Mouse (Mus musculus) central nervous system, embryonic 11.5 days (tissue): ENCODE measurements around the gene Ubqln3. TPM values are rescaled to one million over a fixed set of nuclear protein-coding genes. Genes with fewer than 3 reads are reported as not detected.

Source experiments
- polyA plus RNA-seq: library from polyadenylated mRNA; depleted of rRNA; stranded (reverse); fragments of >200 nt; gene quantifications from 2 replicates; pipeline ENCODE4 v1.2.3, GENCODE M21; 2012; rRNA removed

Ubqln3 gene
- polyA plus RNA-seq = not detected in 2 replicates

DNA sequence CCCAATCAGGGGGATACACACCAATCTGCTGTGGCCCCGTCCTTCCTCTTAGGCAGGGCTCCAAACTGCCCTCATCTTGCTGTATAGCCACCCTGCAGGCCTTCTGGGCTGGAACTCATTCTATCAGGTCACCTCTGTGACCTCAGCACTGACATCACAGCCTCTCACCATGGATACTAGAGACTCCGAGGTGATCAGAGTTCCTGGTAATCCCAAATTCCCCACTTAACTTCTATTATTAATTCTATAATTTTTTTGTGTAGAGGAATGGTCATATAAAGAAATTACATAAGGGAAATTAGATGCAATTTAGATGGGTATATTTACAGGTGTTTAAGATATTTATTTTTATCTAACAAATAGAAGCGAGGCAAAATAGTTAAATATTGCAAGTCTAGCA, at the start of gene Ubqln3:
Gene Ubqln3, minus strand, starts transcription at position 101 of the 400 bp plus-strand sequence.

DNA sequence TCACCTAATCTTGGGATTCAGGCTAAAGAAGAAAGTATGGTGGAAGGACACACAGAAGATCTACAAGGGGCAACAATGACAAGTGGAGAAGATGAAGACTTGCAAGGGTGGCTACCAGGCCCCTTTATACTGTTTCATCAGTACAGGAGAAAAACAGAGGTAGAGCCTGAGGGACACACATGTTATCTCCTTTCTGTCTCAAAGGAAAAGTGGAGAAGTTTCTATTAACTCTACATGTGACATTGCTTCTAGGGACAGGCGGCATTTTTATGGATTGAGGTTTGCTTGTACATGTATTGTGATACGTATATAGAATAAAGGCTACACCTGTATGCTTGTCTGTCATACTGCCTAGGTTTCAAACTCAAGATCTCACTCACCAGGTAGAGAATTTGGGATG, 40.2 kb upstream of the Ubqln3 start, which contains the start of gene Olfr648:
Gene Olfr648, minus strand, starts transcription at position 101 of the 400 bp plus-strand sequence.

DNA sequence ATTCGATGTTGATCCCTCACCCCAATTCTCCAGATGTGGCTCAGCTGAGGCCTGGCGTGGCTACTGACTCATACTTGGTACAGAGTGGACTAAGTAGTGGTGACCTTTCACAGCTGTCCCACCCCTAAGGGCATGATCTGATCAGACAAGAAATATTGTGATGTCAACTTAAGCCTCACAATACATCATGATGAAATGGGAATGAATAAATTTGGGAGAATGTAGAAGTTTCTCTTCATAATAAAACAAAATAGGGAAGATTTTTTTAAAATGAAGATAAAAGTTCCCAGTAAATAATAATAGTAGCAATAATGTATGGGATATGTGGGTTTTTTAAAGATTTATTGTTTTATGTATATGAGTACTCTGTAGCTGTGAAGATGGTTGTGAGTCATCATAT, 7.4 kb upstream of the Ubqln3 start, which contains the start of gene Ubqlnl:
Gene Ubqlnl, minus strand, starts transcription at position 101 of the 400 bp plus-strand sequence.

DNA sequence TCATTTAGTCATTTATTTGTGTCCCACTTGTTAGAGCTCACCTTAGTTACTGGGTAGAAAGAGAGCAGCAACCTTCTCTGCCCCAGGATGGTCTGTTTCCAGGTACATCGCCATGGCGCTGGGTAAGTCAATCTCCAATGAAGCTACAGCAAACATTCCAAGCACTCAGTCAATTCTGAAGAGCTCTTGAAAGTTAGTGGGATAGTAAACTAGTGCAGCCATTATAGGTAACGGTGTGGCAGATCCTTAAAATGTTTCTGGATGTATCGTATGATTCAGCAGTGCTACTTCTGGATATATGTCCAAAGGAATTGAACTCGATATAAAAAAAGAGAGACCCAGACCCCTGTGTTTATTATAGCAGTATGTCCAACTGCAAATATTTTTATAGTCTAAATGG, 5.8 kb downstream of the Ubqln3 start, which contains the start of gene Olfr643:
Gene Olfr643, minus strand, starts transcription at position 101 of the 400 bp plus-strand sequence.

DNA sequence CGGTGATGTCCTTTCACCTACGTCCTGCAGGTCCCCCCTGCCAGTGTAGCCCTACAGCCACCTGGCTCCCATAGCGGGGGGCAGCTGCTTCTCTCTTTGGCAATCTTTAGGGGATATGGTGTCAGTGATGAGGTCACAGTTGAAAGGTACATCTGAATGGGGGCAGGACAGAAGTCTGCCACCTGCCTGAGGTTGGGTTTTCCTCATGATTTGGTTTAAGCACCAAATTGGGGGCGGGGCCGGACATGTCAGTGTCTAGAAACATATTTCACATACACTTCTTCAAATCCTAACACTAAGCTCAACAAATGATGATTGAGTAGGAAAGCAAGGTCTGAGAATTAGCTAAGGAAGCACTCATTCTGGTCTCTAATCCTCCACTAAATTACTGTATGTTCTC, 13.4 kb downstream of the Ubqln3 start, which contains the start of gene Ubqln5:
Gene Ubqln5, minus strand, starts transcription at position 101 of the 400 bp plus-strand sequence.

DNA sequence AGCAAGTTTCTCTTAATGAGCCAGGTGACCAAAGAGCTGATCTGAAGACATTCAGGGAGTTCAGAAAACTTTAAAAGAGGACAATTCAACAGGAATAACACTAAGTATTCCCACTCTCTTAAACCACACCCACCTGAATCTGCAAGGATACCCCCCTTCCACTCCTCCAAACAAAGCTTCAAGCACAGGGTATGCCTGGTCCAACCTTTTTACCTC, 38.4 kb downstream of the Ubqln3 start, which contains the start of gene Olfr646:
Gene Olfr646, plus strand, starts transcription at position 117 of the 216 bp plus-strand sequence.

Other genes starting within 250 kb of the Ubqln3 start
- gene Olfr64, start 248.8 kb downstream of the Ubqln3 start, polyA plus RNA-seq = not detected in 2 replicates
- not detected in 2 replicates for gene Olfr65, start 239.8 kb downstream of the Ubqln3 start, polyA plus RNA-seq
- gene Olfr631, start 214.5 kb downstream of the Ubqln3 start, polyA plus RNA-seq = not detected in 2 replicates
- gene Olfr632, start 208.9 kb downstream of the Ubqln3 start, polyA plus RNA-seq = 0.11 and 0.36 TPM in 2 replicates
- not detected in 2 replicates for gene Olfr633, start 198.8 kb downstream of the Ubqln3 start, polyA plus RNA-seq
- not detected in 2 replicates for gene Olfr635, start 172.1 kb downstream of the Ubqln3 start, polyA plus RNA-seq
- not detected in 2 replicates for gene Olfr638, start 144.5 kb downstream of the Ubqln3 start, polyA plus RNA-seq
- gene Olfr639, start 126.0 kb downstream of the Ubqln3 start, polyA plus RNA-seq = not detected in 2 replicates
- not detected in 2 replicates for gene Olfr640, start 117.7 kb downstream of the Ubqln3 start, polyA plus RNA-seq
- gene Olfr641, start 107.8 kb downstream of the Ubqln3 start, polyA plus RNA-seq = not detected in 2 replicates
- gene Olfr642, start 90.6 kb downstream of the Ubqln3 start, polyA plus RNA-seq = not detected in 2 replicates
- not detected in 2 replicates for gene 4930516K23Rik, start 81.8 kb downstream of the Ubqln3 start, polyA plus RNA-seq
- not detected in 2 replicates for gene Olfr644, start 71.4 kb downstream of the Ubqln3 start, polyA plus RNA-seq
- gene Olfr645, start 57.8 kb downstream of the Ubqln3 start, polyA plus RNA-seq = not detected in 2 replicates
- gene Olfr646, start 38.4 kb downstream of the Ubqln3 start, polyA plus RNA-seq = not detected in 2 replicates
- not detected in 2 replicates for gene Ubqln5, start 13.5 kb downstream of the Ubqln3 start, polyA plus RNA-seq
- gene Olfr643, start 5.9 kb downstream of the Ubqln3 start, polyA plus RNA-seq = not detected in 2 replicates
- not detected in 2 replicates for gene Ubqlnl, start 7.3 kb upstream of the Ubqln3 start, polyA plus RNA-seq
- 0.02 TPM in 1 of 2 replicates, not detected in the other for gene Olfm5, start 21.6 kb upstream of the Ubqln3 start, polyA plus RNA-seq
- gene Olfr648, start 40.1 kb upstream of the Ubqln3 start, polyA plus RNA-seq = 0.01 and 0.07 TPM in 2 replicates
- gene Olfr649, start 52.7 kb upstream of the Ubqln3 start, polyA plus RNA-seq = not detected in 2 replicates
- 2.1 and 3.0 TPM in 2 replicates for gene Trim6, start 75.5 kb upstream of the Ubqln3 start, polyA plus RNA-seq
- 1.3 and 2.2 TPM in 2 replicates for gene Trim34a, start 101.2 kb upstream of the Ubqln3 start, polyA plus RNA-seq
- gene Trim5, start 144.8 kb upstream of the Ubqln3 start, polyA plus RNA-seq = 0.18 and 0.25 TPM in 2 replicates
- gene Trim12a, start 172.2 kb upstream of the Ubqln3 start, polyA plus RNA-seq = 3.8 and 5.2 TPM in 2 replicates
- gene Trim34b, start 186.2 kb upstream of the Ubqln3 start, polyA plus RNA-seq = 0.06 TPM in 1 of 2 replicates, not detected in the other
- gene Trim12c, start 210.1 kb upstream of the Ubqln3 start, polyA plus RNA-seq = 2.3 and 3.8 TPM in 2 replicates
- 0.01 and 0.04 TPM in 2 replicates for gene Trim30b, start 226.6 kb upstream of the Ubqln3 start, polyA plus RNA-seq